Mouse (Mus musculus) liver, adult 2 months (tissue): Measurements from ENCODE around the gene Ccdc57. TPM values are rescaled to one million over a fixed set of nuclear protein-coding genes. Genes with fewer than 3 reads are reported as not detected.

ENCODE experiments used
- DNase-seq: peaks from one replicate; pipeline ENCODE4 v3.0.0-alpha.2; 2011; ENCODE audit warnings: low read depth, low spot score; ENCODE audit errors: extremely low read depth
- H3K27ac ChIP-seq: fragments of 200-500 bp; replicated peaks from 2 replicates; pipeline ENCODE4 v1.5.1; 2012; ENCODE audit warnings: low read depth, mild to moderate bottlenecking, control low read depth, inconsistent platforms, low read length; ENCODE audit not compliant: insufficient read depth
- H3K27me3 ChIP-seq: fragments of 200-500 bp; 2 replicates; pipeline ENCODE4 v1.6.1; 2012; ENCODE audit warnings: mild to moderate bottlenecking, moderate library complexity, low read length, inconsistent platforms; ENCODE audit not compliant: control insufficient read depth, insufficient read depth
- H3K36me3 ChIP-seq: fragments of 200-500 bp; 2 replicates; pipeline ENCODE4 v1.6.1; 2012; ENCODE audit warnings: low read length, inconsistent platforms; ENCODE audit not compliant: control insufficient read depth, insufficient read depth
- H3K4me1 ChIP-seq: fragments of 200-500 bp; 2 replicates; pipeline ENCODE4 v1.6.1; 2011; ENCODE audit warnings: low read length; ENCODE audit not compliant: control insufficient read depth, insufficient read depth
- H3K4me3 ChIP-seq: fragments of 200-500 bp; 2 replicates; pipeline ENCODE4 v1.5.1; 2011; ENCODE audit warnings: low read depth, mild to moderate bottlenecking, control low read depth, low read length, moderate library complexity; ENCODE audit not compliant: insufficient read depth
- H3K79me2 ChIP-seq: fragments of 200-500 bp; 2 replicates; pipeline ENCODE4 v1.6.1; 2012; ENCODE audit warnings: inconsistent platforms, mild to moderate bottlenecking, low read length, moderate library complexity; ENCODE audit not compliant: control insufficient read depth, insufficient read depth
- H3K9ac ChIP-seq: fragments of 200-500 bp; 2 replicates; pipeline ENCODE4 v1.6.1; 2012; ENCODE audit warnings: low read depth, mild to moderate bottlenecking, control low read depth, inconsistent platforms, low read length
- CTCF ChIP-seq: fragments of 200-500 bp; IDR thresholded peaks from 2 replicates; pipeline ENCODE4 v1.5.1; 2011; ENCODE audit warnings: low read depth, low read length, control low read depth
- POLR2A ChIP-seq: fragments of 200-500 bp; IDR thresholded peaks from 2 replicates; pipeline ENCODE4 v1.6.1; 2011; ENCODE audit warnings: low read length, control low read depth; ENCODE audit not compliant: insufficient read depth; ENCODE audit errors: extremely low read depth
- WGBS: fragments of 180-500 bp; shearing (Covaris S2); methylation state at CpG from one replicate; pipeline ENCODE4 v1.1.7; 2018; 5-methylcytosine and 5-hydroxymethylcytosine counted together
- polyA plus RNA-seq: library from polyadenylated mRNA; depleted of rRNA; stranded (reverse); fragments of >200 nt; gene quantifications from 2 replicates; pipeline ENCODE4 v1.2.3, GENCODE M21; 2012
- total RNA-seq: library from RNA; depleted of rRNA; stranded (reverse); fragments of >200 nt; gene quantifications from 2 replicates; pipeline ENCODE4 v1.2.3, GENCODE M21; 2014

The Ccdc57 gene
- total and polyA plus RNA-seq, 2 experiments: 1.1 to 2.3 TPM

- Histone ChIP-seq H3K4me1 (no peaks in the 10 kb centered on the region), H3K9ac (no peak overlapping the region), H3K4me3 (no peak overlapping the region), H3K27ac (no peak overlapping the region), H3K27me3 (no peaks in the 10 kb centered on the region), H3K36me3 (peaks cover 36% of the 10 kb centered on the region), H3K79me2 (no peaks in the 10 kb centered on the region)
- TF ChIP-seq POLR2A (no peak), CTCF (no peak)
- WGBS: 95% methylated on average over 13 of the region's 13 CpGs
- DNase-seq: no peak
These were observed 29.5 kb upstream of the Ccdc57 start for GRCm38 (mm10) chr11:120962050-120962771.

GRCm38 (mm10) chr11:120961594-120961993 is 28.9 kb upstream of the Ccdc57 start:
- no peak overlapping the region for H3K4me3 ChIP-seq
- no peak overlapping the region for H3K27ac ChIP-seq
- no peak for DNase-seq
- TF ChIP-seq CTCF: no peak
- TF ChIP-seq POLR2A: no peak
- H3K4me1 ChIP-seq: no peaks in the 10 kb centered on the region
- H3K79me2 ChIP-seq: no peaks in the 10 kb centered on the region
- WGBS: 84% methylated on average over 7 of the region's 7 CpGs
- no peaks in the 10 kb centered on the region for H3K27me3 ChIP-seq
- peaks cover 30% of the 10 kb centered on the region for H3K36me3 ChIP-seq
- no peak overlapping the region for H3K9ac ChIP-seq

- Histone ChIP-seq H3K4me1 (no peaks in the 10 kb centered on the region), H3K27ac (no peak overlapping the region), H3K27me3 (no peaks in the 10 kb centered on the region), H3K79me2 (no peaks in the 10 kb centered on the region), H3K36me3 (peaks cover 20% of the 10 kb centered on the region), H3K9ac (no peak overlapping the region), H3K4me3 (no peak overlapping the region)
- TF ChIP-seq CTCF (no peak), POLR2A (no peak)
- 53% methylated on average over 1 of the region's 1 CpGs for WGBS
- no peak for DNase-seq
These were observed 27.6 kb upstream of the Ccdc57 start for GRCm38 (mm10) chr11:120960248-120960647.

GRCm38 (mm10) chr11:120959564-120959963 is 26.9 kb upstream of the Ccdc57 start:
- peaks cover 17% of the 10 kb centered on the region for H3K36me3 ChIP-seq

GRCm38 (mm10) chr11:120959066-120959465 is 26.4 kb upstream of the Ccdc57 start:
- no peaks in the 10 kb centered on the region for H3K4me1 ChIP-seq
- H3K4me3 ChIP-seq: no peak overlapping the region
- H3K79me2 ChIP-seq: no peaks in the 10 kb centered on the region
- H3K27ac ChIP-seq: no peak overlapping the region
- 92% methylated on average over 18 of the region's 18 CpGs for WGBS
- H3K27me3 ChIP-seq: no peaks in the 10 kb centered on the region
- H3K36me3 ChIP-seq: peaks cover 14% of the 10 kb centered on the region
- no peak for DNase-seq
- H3K9ac ChIP-seq: no peak overlapping the region
- TF ChIP-seq POLR2A: no peak
- no peak for TF ChIP-seq CTCF

More at GRCm38 (mm10) chr11:120959564-120959963, 26.9 kb upstream of the Ccdc57 start:
- Histone ChIP-seq H3K79me2 (no peaks in the 10 kb centered on the region), H3K4me3 (no peak overlapping the region), H3K9ac (no peak overlapping the region), H3K4me1 (no peaks in the 10 kb centered on the region), H3K27ac (no peak overlapping the region), H3K27me3 (no peaks in the 10 kb centered on the region)
- WGBS: 83% methylated on average over 3 of the region's 3 CpGs
- TF ChIP-seq POLR2A (no peak), CTCF (no peak)
- DNase-seq: no peak

GRCm38 (mm10) chr11:120957731-120958257 is 25.1 kb upstream of the Ccdc57 start:
- no peak for TF ChIP-seq POLR2A
- TF ChIP-seq CTCF: no peak
- WGBS: 33% methylated on average over 15 of the region's 15 CpGs
- H3K4me3 ChIP-seq: no peak overlapping the region
- no peak for DNase-seq
- no peak overlapping the region for H3K9ac ChIP-seq
- no peak overlapping the region for H3K27ac ChIP-seq
- no peaks in the 10 kb centered on the region for H3K27me3 ChIP-seq
- H3K79me2 ChIP-seq: no peaks in the 10 kb centered on the region
- H3K4me1 ChIP-seq: no peaks in the 10 kb centered on the region
- peaks cover 4% of the 10 kb centered on the region for H3K36me3 ChIP-seq
